Mouse (Mus musculus): ENCODE measurements around the gene Gm42715. TPM values are rescaled to one million over a fixed set of nuclear protein-coding genes. Genes with fewer than 3 reads are reported as not detected.

The Gm42715 gene
- polyA plus RNA-seq, 1 experiment from 2014 or later: 11.5 TPM

GRCm38 (mm10) chr7:127561340-127561858 is 42.0 kb downstream of the Gm42715 start, which contains the start of gene Tmem265:
Tmem265 (plus strand) TSS chr7:127561390.
- no peak within 1 kb of the TSS for H3K27ac ChIP-seq
- no peak within 1 kb of the TSS for H3K9ac ChIP-seq
- H3K4me2 ChIP-seq (replicated peaks): no peak within 1 kb of the TSS
- H3K9me3 ChIP-seq: no peaks in the 10 kb centered on the region
- H3K36me3 ChIP-seq: peaks cover 42% of the 10 kb centered on the region
- H3K4me1 ChIP-seq (replicated peaks): no peaks in the 10 kb centered on the region
- no peak for ATAC-seq
- no peak within 1 kb of the TSS for H3K4me3 ChIP-seq (replicated peaks)
- 91% methylated on average over 5 of the region's 5 CpGs for WGBS
- H3K27me3 ChIP-seq (replicated peaks): no peaks in the 10 kb centered on the region

GRCm38 (mm10) chr7:127564381-127565150 is 45.2 kb downstream of the Gm42715 start:
- Histone ChIP-seq H3K4me1 (replicated peaks) (no peaks in the 10 kb centered on the region), H3K27ac (no peak overlapping the region), H3K4me3 (replicated peaks) (no peak overlapping the region), H3K9me3 (no peaks in the 10 kb centered on the region), H3K9ac (no peak overlapping the region), H3K27me3 (replicated peaks) (no peaks in the 10 kb centered on the region), H3K4me2 (replicated peaks) (no peak overlapping the region), H3K36me3 (peaks cover 28% of the 10 kb centered on the region)
- WGBS: 76% methylated on average over 6 of the region's 6 CpGs
- no peak for ATAC-seq

- peak within 1 kb of the TSS; percentile 77 for H3K4me3 ChIP-seq (replicated peaks)
- WGBS: under 1% methylated on average over 17 of the region's 17 CpGs
- H3K9ac ChIP-seq: peak within 1 kb of the TSS; percentile 84
- H3K36me3 ChIP-seq: peaks cover 9% of the 10 kb centered on the region; the same call in 1 of the 2 replicates
- peaks cover 10% of the 10 kb centered on the region; the same call in 1 of the 2 replicates for H3K4me1 ChIP-seq (replicated peaks)
- peak within 1 kb of the TSS; percentile 92 for H3K4me2 ChIP-seq (replicated peaks)
- peak within 1 kb of the TSS; percentile 61 for H3K27ac ChIP-seq
- no peaks in the 10 kb centered on the region for H3K9me3 ChIP-seq
- H3K27me3 ChIP-seq (replicated peaks): no peaks in the 10 kb centered on the region
- ATAC-seq: peak; percentile 99
Measured at GRCm38 (mm10) chr7:127572895-127573471, 53.6 kb downstream of the Gm42715 start, which contains the start of gene Phkg2. Phkg2 (plus strand) TSS chr7:127573340.

- Histone ChIP-seq H3K27me3 (replicated peaks) (no peaks in the 10 kb centered on the region), H3K27ac (peak overlapping the region; percentile 38; the same call in 1 of the 2 replicates), H3K36me3 (peaks cover 12% of the 10 kb centered on the region), H3K4me3 (replicated peaks) (peak overlapping the region; percentile 77), H3K4me1 (replicated peaks) (peaks cover 10% of the 10 kb centered on the region; the same call in 1 of the 2 replicates), H3K9me3 (no peaks in the 10 kb centered on the region), H3K9ac (peak overlapping the region; percentile 84), H3K4me2 (replicated peaks) (peak overlapping the region; percentile 92)
- ATAC-seq: peak; percentile 76
- under 1% methylated on average over 27 of the region's 28 CpGs for WGBS
Measured at GRCm38 (mm10) chr7:127573503-127574008, 54.2 kb downstream of the Gm42715 start.

- peak overlapping the region; percentile 38; the same call in 1 of the 2 replicates for H3K27ac ChIP-seq
- no peak for ATAC-seq
- H3K36me3 ChIP-seq: peaks cover 12% of the 10 kb centered on the region
- peak overlapping the region; percentile 77 for H3K4me3 ChIP-seq (replicated peaks)
- 16% methylated on average over 7 of the region's 7 CpGs for WGBS
- peak overlapping the region; percentile 84 for H3K9ac ChIP-seq
- no peaks in the 10 kb centered on the region for H3K9me3 ChIP-seq
- peaks cover 10% of the 10 kb centered on the region; the same call in 1 of the 2 replicates for H3K4me1 ChIP-seq (replicated peaks)
- H3K27me3 ChIP-seq (replicated peaks): no peaks in the 10 kb centered on the region
- peak overlapping the region; percentile 92 for H3K4me2 ChIP-seq (replicated peaks)
Measured at GRCm38 (mm10) chr7:127574115-127574514, 54.7 kb downstream of the Gm42715 start.

- Histone ChIP-seq H3K27me3 (replicated peaks) (no peaks in the 10 kb centered on the region), H3K9ac (no peak overlapping the region), H3K4me2 (replicated peaks) (no peak overlapping the region), H3K36me3 (peaks cover 21% of the 10 kb centered on the region), H3K4me1 (replicated peaks) (peaks cover 10% of the 10 kb centered on the region), H3K27ac (no peak overlapping the region), H3K9me3 (no peaks in the 10 kb centered on the region), H3K4me3 (replicated peaks) (no peak overlapping the region)
- ATAC-seq: no peak
- 93% methylated on average over 6 of the region's 6 CpGs for WGBS
Measured at GRCm38 (mm10) chr7:127583260-127583659, 63.9 kb downstream of the Gm42715 start.

GRCm38 (mm10) chr7:127585031-127585430 is 65.6 kb downstream of the Gm42715 start:
- H3K36me3 ChIP-seq: peaks cover 24% of the 10 kb centered on the region
- no peak overlapping the region for H3K9ac ChIP-seq

GRCm38 (mm10) chr7:127586149-127586548 is 66.8 kb downstream of the Gm42715 start:
- peaks cover 17% of the 10 kb centered on the region for H3K4me1 ChIP-seq (replicated peaks)
- peaks cover 22% of the 10 kb centered on the region for H3K36me3 ChIP-seq
- H3K9ac ChIP-seq: no peak overlapping the region
- no peak for ATAC-seq
- no peak overlapping the region for H3K4me3 ChIP-seq (replicated peaks)
- H3K27ac ChIP-seq: no peak overlapping the region
- H3K9me3 ChIP-seq: no peaks in the 10 kb centered on the region
- H3K27me3 ChIP-seq (replicated peaks): no peaks in the 10 kb centered on the region
- WGBS: 94% methylated on average over 6 of the region's 6 CpGs
- H3K4me2 ChIP-seq (replicated peaks): no peak overlapping the region

More at GRCm38 (mm10) chr7:127585031-127585430, 65.6 kb downstream of the Gm42715 start:
- no peak for ATAC-seq
- H3K4me3 ChIP-seq (replicated peaks): no peak overlapping the region
- H3K4me2 ChIP-seq (replicated peaks): no peak overlapping the region
- H3K27ac ChIP-seq: no peak overlapping the region
- WGBS: 84% methylated on average over 7 of the region's 7 CpGs
- no peaks in the 10 kb centered on the region for H3K27me3 ChIP-seq (replicated peaks)
- H3K9me3 ChIP-seq: no peaks in the 10 kb centered on the region
- peaks cover 17% of the 10 kb centered on the region for H3K4me1 ChIP-seq (replicated peaks)

- H3K4me3 ChIP-seq (replicated peaks): peak overlapping the region; percentile 86; the same call in 1 of the 2 replicates
Measured at GRCm38 (mm10) chr7:127587196-127587595, 67.8 kb downstream of the Gm42715 start.

GRCm38 (mm10) chr7:127588011-127588871 is 68.9 kb downstream of the Gm42715 start, which contains the start of the genes Ccdc189 and Rnf40:
Ccdc189 (minus strand) TSS chr7:127588595.
Rnf40 (plus strand) TSS chr7:127588767.
- peak; percentile 99 for ATAC-seq
- H3K36me3 ChIP-seq: peaks cover 26% of the 10 kb centered on the region

More at GRCm38 (mm10) chr7:127587196-127587595, 67.8 kb downstream of the Gm42715 start:
- Histone ChIP-seq H3K4me2 (replicated peaks) (peak overlapping the region; percentile 93), H3K27me3 (replicated peaks) (no peaks in the 10 kb centered on the region), H3K27ac (no peak overlapping the region), H3K36me3 (peaks cover 28% of the 10 kb centered on the region), H3K4me1 (replicated peaks) (peaks cover 17% of the 10 kb centered on the region), H3K9me3 (no peaks in the 10 kb centered on the region), H3K9ac (peak overlapping the region; percentile 10; the same call in 1 of the 2 replicates)
- ATAC-seq: no peak
- WGBS: 59% methylated on average over 5 of the region's 5 CpGs

GRCm38 (mm10) chr7:127588901-127589300 is 69.5 kb downstream of the Gm42715 start:
- Histone ChIP-seq H3K27me3 (replicated peaks) (no peaks in the 10 kb centered on the region), H3K4me2 (replicated peaks) (peak overlapping the region; percentile 93), H3K9ac (peak overlapping the region; percentile 81), H3K4me1 (replicated peaks) (peaks cover 17% of the 10 kb centered on the region), H3K4me3 (replicated peaks) (peak overlapping the region; percentile 86), H3K27ac (peak overlapping the region; percentile 74), H3K9me3 (no peaks in the 10 kb centered on the region), H3K36me3 (peaks cover 19% of the 10 kb centered on the region)
- WGBS: 4% methylated on average over 29 of the region's 29 CpGs
- ATAC-seq: no peak

More at GRCm38 (mm10) chr7:127588011-127588871, 68.9 kb downstream of the Gm42715 start, which contains the start of the genes Ccdc189 and Rnf40:
- Histone ChIP-seq H3K4me2 (replicated peaks) (peak within 1 kb of the TSS; percentile 93), H3K4me3 (replicated peaks) (peak within 1 kb of the TSS; percentile 86), H3K9ac (peak within 1 kb of the TSS; percentile 81), H3K27me3 (replicated peaks) (no peaks in the 10 kb centered on the region), H3K4me1 (replicated peaks) (peaks cover 17% of the 10 kb centered on the region), H3K9me3 (no peaks in the 10 kb centered on the region), H3K27ac (peak within 1 kb of the TSS; percentile 74)
- under 1% methylated on average over 50 of the region's 50 CpGs for WGBS

All from intestine, embryonic 15.5 days (tissue).